Mouse (Mus musculus): ENCODE data around the gene Hoxb6. TPM values are rescaled to one million over a fixed set of nuclear protein-coding genes. Genes with fewer than 3 reads are reported as not detected.

Hoxb6 gene
- total and polyA plus RNA-seq, 3 experiments = not detected

GRCm38 (mm10) chr11:96336597-96336996, 44.3 kb downstream of the Hoxb6 start:
- no peak for DNase-seq (ENCODE audit: low read depth, low spot score)
- Histone ChIP-seq H3K4me3 (ENCODE audit: control insufficient read depth in 1 of 2, insufficient read depth in 1 of 2, low read depth in 2 of 2, low read length in 2 of 2) (no peak overlapping the region), H3K9me3 (replicated peaks; ENCODE audit: insufficient read depth, low read length) (no peaks in the 10 kb centered on the region), H3K79me2 (ENCODE audit: control insufficient read depth, insufficient read depth, low read length, poor library complexity) (no peaks in the 10 kb centered on the region), H3K9ac (ENCODE audit: control insufficient read depth, low read depth, low read length, poor library complexity, severe bottlenecking) (no peak overlapping the region), H3K27ac (ENCODE audit: control insufficient read depth, low read depth, low read length) (no peak overlapping the region), H3K4me1 (ENCODE audit: control insufficient read depth in 1 of 2, insufficient read depth in 2 of 2, low read length in 2 of 2) (no peaks in the 10 kb centered on the region), H3K36me3 (ENCODE audit: control insufficient read depth in 1 of 2, insufficient read depth in 2 of 2, low read length in 2 of 2) (no peaks in the 10 kb centered on the region), H3K27me3 (ENCODE audit: control insufficient read depth in 1 of 2, insufficient read depth in 2 of 2, low read length in 2 of 2) (peaks cover 6 to 8% of the 10 kb centered on the region in 2 experiments)
- TF ChIP-seq MEF2A (IDR thresholded peaks at IDR 0.05; ENCODE audit: extremely low read depth, insufficient replicate concordance, low read depth, low read length, poor library complexity, severe bottlenecking) (no peak), KAT2A (conservative IDR thresholded peaks at IDR 0.05; ENCODE audit: low read depth, low read length) (no peak), RCOR1 (IDR thresholded peaks at IDR 0.05; ENCODE audit: low read depth, low read length) (no peak), RAD21 (IDR thresholded peaks at IDR 0.05; ENCODE audit: low read depth, low read length) (no peak), SIN3A (IDR thresholded peaks at IDR 0.05; ENCODE audit: low read length) (no peak), POLR2A (IDR thresholded peaks at IDR 0.05; ENCODE audit: control insufficient read depth in 1 of 2, insufficient read depth in 1 of 2, low read depth in 1 of 2, low read length in 2 of 2, poor library complexity in 1 of 2) (no peak), NRF1 (IDR thresholded peaks at IDR 0.05; ENCODE audit: insufficient read depth, low read depth, low read length, poor library complexity, severe bottlenecking) (no peak), ETS1 (IDR thresholded peaks at IDR 0.05; ENCODE audit: low read depth, low read length) (no peak), MAX (IDR thresholded peaks at IDR 0.05; ENCODE audit: low read length) (no peak)

- Histone ChIP-seq H3K27me3 (ENCODE audit: control insufficient read depth in 1 of 2, insufficient read depth in 2 of 2, low read length in 2 of 2) (peaks cover 6 to 8% of the 10 kb centered on the region in 2 experiments), H3K36me3 (ENCODE audit: control insufficient read depth in 1 of 2, insufficient read depth in 2 of 2, low read length in 2 of 2) (no peaks in the 10 kb centered on the region), H3K9ac (ENCODE audit: control insufficient read depth, low read depth, low read length, poor library complexity, severe bottlenecking) (no peak overlapping the region), H3K9me3 (replicated peaks; ENCODE audit: insufficient read depth, low read length) (no peaks in the 10 kb centered on the region), H3K4me1 (ENCODE audit: control insufficient read depth in 1 of 2, insufficient read depth in 2 of 2, low read length in 2 of 2) (no peaks in the 10 kb centered on the region), H3K27ac (ENCODE audit: control insufficient read depth, low read depth, low read length) (no peak overlapping the region), H3K4me3 (ENCODE audit: control insufficient read depth in 1 of 2, insufficient read depth in 1 of 2, low read depth in 2 of 2, low read length in 2 of 2) (no peak overlapping the region), H3K79me2 (ENCODE audit: control insufficient read depth, insufficient read depth, low read length, poor library complexity) (no peaks in the 10 kb centered on the region)
- DNase-seq (ENCODE audit: low read depth, low spot score) = no peak
- TF ChIP-seq SIN3A (IDR thresholded peaks at IDR 0.05; ENCODE audit: low read length) (no peak), TCF12 (IDR thresholded peaks at IDR 0.05; ENCODE audit: low read depth, low read length) (no peak), USF1 (IDR thresholded peaks at IDR 0.05; ENCODE audit: low read depth, low read length) (no peak), NELFE (IDR thresholded peaks at IDR 0.05; ENCODE audit: low read depth, low read length) (no peak), ZC3H11A (IDR thresholded peaks at IDR 0.05; ENCODE audit: low read depth, low read length) (no peak), E2F4 (IDR thresholded peaks at IDR 0.05; ENCODE audit: borderline replicate concordance, low read depth, low read length) (no peak), TAL1 (IDR thresholded peaks at IDR 0.05; ENCODE audit: low read length) (no peak), HCFC1 (IDR thresholded peaks at IDR 0.05; ENCODE audit: low read depth, low read length) (no peak), CHD1 (IDR thresholded peaks at IDR 0.05; ENCODE audit: low read depth, low read length) (no peak)
Observed at GRCm38 (mm10) chr11:96337026-96337425, 44.8 kb downstream of the Hoxb6 start.
